Mouse (Mus musculus): ENCODE data around the gene Dgkb.

Dgkb gene

GRCm38 (mm10) chr12:37996417-37996946 is 179.0 kb downstream of the Dgkb start:
- DNase-seq (ENCODE audit: low spot score): no peak

GRCm38 (mm10) chr12:38017674-38018073 is 200.1 kb downstream of the Dgkb start:
- no peak for DNase-seq (ENCODE audit: low spot score)

- no peak for DNase-seq (ENCODE audit: low spot score)
These were observed 229.7 kb downstream of the Dgkb start for GRCm38 (mm10) chr12:38047256-38047655.

- no peak for DNase-seq (ENCODE audit: low spot score)
These were observed 270.7 kb downstream of the Dgkb start for GRCm38 (mm10) chr12:38088224-38088623.

GRCm38 (mm10) chr12:38111928-38112327 is 294.4 kb downstream of the Dgkb start:
- no peak for DNase-seq (ENCODE audit: low spot score)

GRCm38 (mm10) chr12:38114990-38115615 is 297.6 kb downstream of the Dgkb start:
- no peak for DNase-seq (ENCODE audit: low spot score)

- no peak for DNase-seq (ENCODE audit: low spot score)
These were observed 306.0 kb downstream of the Dgkb start for GRCm38 (mm10) chr12:38123524-38123923.

- no peak for DNase-seq (ENCODE audit: low spot score)
These were observed 307.8 kb downstream of the Dgkb start for GRCm38 (mm10) chr12:38125297-38125696.

- DNase-seq (ENCODE audit: low spot score): no peak
These were observed 312.8 kb downstream of the Dgkb start for GRCm38 (mm10) chr12:38130209-38130915.

- no peak for DNase-seq (ENCODE audit: low spot score)
These were observed 318.9 kb downstream of the Dgkb start for GRCm38 (mm10) chr12:38136379-38136778.

GRCm38 (mm10) chr12:38140039-38140438 is 322.5 kb downstream of the Dgkb start:
- DNase-seq (ENCODE audit: low spot score): no peak

- no peak for DNase-seq (ENCODE audit: low spot score)
These were observed 415.1 kb downstream of the Dgkb start for GRCm38 (mm10) chr12:38232665-38233064.

- no peak for DNase-seq (ENCODE audit: low spot score)
These were observed 451.3 kb downstream of the Dgkb start for GRCm38 (mm10) chr12:38268856-38269255.

- DNase-seq (ENCODE audit: low spot score): no peak
These were observed 484.0 kb downstream of the Dgkb start for GRCm38 (mm10) chr12:38301497-38301896.

GRCm38 (mm10) chr12:38303841-38304240 is 486.3 kb downstream of the Dgkb start:
- no peak for DNase-seq (ENCODE audit: low spot score)

- no peak for DNase-seq (ENCODE audit: low spot score)
These were observed 486.7 kb downstream of the Dgkb start for GRCm38 (mm10) chr12:38304245-38304644.

GRCm38 (mm10) chr12:38309885-38310284 is 492.4 kb downstream of the Dgkb start:
- DNase-seq (ENCODE audit: low spot score): no peak

GRCm38 (mm10) chr12:38327729-38328271 is 510.3 kb downstream of the Dgkb start:
- DNase-seq (ENCODE audit: low spot score): no peak

GRCm38 (mm10) chr12:38328779-38329178 is 511.3 kb downstream of the Dgkb start:
- DNase-seq (ENCODE audit: low spot score): no peak

GRCm38 (mm10) chr12:38342657-38343056 is 525.1 kb downstream of the Dgkb start:
- DNase-seq (ENCODE audit: low spot score): peak; percentile 9

- DNase-seq (ENCODE audit: low spot score): no peak
These were observed 535.0 kb downstream of the Dgkb start for GRCm38 (mm10) chr12:38352481-38352880.

GRCm38 (mm10) chr12:38356386-38356785 is 538.9 kb downstream of the Dgkb start:
- no peak for DNase-seq (ENCODE audit: low spot score)

- DNase-seq (ENCODE audit: low spot score): no peak
These were observed 544.0 kb downstream of the Dgkb start for GRCm38 (mm10) chr12:38361491-38361890.
